Mouse (Mus musculus): ENCODE results near the gene Capn7.

GRCm38 (mm10) chr14:31399271-31399670 lies 62.8 kb downstream of the Capn7 start:
- TF ChIP-seq POLR2A (IDR thresholded peaks at IDR 0.05; ENCODE audit: insufficient read depth, low read depth, low read length) (no peak), CTCF (IDR thresholded peaks at IDR 0.05; ENCODE audit: insufficient read depth, low read depth, low read length) (no peak)

Data from olfactory bulb, adult 2 months (tissue).